Mouse (Mus musculus): ENCODE data around the gene Pelp1.
A peak's percentile ranks its signal among the peaks of the same experiment; 100 is the strongest.
"Not testable (repeated sequence)": the region's sequence is repeated elsewhere in the genome, so short reads cannot be mapped to it uniquely, and the experiment has no call there.

Gene Pelp1

GRCm38 (mm10) chr11:70409594-70410296 is at the start of gene Pelp1:
TSS of gene Pelp1 (minus strand) at chr11:70410031.
- DNase-seq, result peak; percentile 80

DNA sequence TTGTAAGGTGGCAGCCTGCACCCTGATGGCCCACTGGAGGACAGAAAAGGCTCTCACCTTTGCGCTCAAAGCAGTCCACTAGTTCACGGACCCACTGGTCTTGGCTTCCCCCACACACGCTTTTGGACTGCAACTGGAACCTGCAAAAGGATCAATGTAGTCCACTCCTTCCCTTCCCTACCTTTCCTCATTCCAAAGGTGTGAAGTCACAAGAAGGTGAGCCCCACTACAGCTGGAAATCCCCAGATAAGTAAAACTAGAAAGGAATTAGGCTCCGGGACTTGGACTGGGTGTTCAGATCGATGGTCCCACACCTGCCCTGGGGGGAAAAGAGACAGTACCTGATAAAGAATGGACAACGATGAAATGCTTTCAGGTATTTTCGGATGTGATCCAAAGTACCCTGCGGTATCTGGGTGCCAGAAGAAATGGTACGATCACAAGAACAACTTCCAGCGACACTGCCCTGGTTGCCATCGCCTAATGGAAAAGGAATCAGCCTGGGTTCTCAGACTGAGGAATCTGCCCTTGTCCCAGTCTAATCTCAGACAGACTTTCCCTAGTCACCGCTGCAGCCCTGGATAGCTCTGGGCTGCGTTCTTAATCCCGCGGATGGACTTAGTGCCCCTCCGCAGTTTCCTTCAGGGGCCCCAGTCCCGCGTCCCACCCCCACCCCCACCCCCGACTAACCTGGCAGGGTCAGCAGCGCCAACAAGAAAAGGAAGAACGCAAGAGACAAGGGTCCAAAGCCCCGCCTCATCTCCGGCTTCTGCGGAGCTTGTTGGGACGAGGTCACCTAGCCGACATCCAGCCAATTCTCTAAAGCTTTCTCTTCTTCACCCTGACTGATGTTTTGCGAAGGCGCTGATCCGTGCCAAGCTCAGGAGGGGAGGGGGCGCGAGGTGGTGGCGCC is 49.1 kb upstream of the Pelp1 start, which contains the start of gene Zmynd15:
TSS of gene Zmynd15 (plus strand) at position 746 of the 913 bp plus-strand sequence.
- no peak for DNase-seq

DNA sequence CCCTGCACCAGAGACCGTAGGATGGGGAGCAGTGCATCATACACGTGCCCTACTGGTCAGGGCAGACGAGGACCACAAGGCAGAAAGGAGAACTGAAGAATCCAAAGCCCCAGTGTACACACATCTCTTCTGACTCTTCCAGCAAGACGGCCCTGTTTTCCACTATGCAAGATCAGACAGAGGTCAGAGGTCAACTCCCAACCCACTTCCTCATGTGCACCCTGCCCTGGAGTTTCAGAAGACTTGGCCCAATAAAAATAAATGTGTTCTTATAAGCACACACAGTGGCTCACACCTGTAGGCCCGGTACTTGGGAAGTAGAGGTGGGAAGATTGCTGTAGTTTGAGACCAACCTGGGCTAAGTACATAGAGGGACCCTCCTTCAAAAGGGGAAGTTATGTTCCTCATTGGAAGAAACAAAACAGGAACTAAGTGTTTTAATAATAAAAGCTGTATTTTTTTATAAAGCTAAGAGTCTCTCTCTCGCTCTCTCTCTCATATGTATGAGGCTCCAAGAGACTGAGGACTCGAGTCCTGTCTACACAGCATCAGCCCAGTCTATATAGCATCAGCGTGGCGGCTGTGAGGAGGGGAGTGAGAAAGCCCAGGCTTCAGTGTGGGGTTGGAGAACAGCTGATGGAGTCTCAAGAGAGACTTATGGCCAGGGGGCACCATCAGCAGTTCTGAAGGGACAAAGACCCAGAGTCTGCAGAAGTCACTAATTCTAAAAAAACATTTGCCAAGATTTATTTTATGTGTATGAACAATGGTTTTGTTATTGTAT is 43.6 kb upstream of the Pelp1 start:
- DNase-seq, result no peak

- peak; percentile 97 for DNase-seq
Measured at GRCm38 (mm10) chr11:70451797-70452498, 42.1 kb upstream of the Pelp1 start, which contains the start of gene Med11. TSS of gene Med11 (plus strand) at chr11:70451919.

DNA sequence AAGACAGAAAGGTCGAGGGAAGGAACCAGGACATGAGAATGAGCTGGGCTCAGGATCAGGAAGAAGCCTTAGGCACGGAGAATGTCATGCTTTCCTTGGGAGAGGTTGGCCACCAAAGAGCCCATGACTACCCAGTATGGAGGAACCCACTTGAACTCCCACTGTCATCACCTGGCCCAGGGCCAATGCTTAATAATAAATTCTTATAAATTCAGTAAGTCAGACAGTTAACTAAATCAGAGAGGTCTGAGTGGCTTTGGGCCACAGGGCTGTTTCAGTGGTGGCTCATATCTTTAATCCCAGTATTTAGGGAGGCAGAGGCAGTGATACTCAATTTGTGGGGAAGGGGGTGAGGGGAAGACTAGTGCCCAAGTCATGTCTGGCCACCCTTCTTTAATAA is 41.1 kb upstream of the Pelp1 start:
- DNase-seq, result no peak

DNA sequence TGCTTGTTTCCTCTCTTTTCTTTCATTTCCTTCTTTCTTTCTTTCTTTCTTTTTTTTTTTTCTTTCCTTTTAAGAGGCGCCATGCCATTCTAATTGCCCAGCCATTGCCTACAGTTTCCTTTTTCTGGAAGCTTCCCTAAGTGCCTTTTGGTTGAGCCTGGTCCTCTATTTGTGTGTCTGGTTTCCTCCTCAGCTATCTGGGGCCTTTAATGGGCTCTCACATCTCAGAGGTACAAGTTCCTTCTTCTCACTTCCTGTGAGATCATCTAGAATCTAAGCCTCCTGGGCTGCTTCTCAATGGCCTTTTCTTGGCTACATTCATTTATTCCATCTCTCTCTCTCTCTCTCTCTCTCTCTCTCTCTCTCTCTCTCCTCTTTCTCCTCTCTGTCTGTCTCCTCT is 37.5 kb upstream of the Pelp1 start:
- no peak for DNase-seq

DNA sequence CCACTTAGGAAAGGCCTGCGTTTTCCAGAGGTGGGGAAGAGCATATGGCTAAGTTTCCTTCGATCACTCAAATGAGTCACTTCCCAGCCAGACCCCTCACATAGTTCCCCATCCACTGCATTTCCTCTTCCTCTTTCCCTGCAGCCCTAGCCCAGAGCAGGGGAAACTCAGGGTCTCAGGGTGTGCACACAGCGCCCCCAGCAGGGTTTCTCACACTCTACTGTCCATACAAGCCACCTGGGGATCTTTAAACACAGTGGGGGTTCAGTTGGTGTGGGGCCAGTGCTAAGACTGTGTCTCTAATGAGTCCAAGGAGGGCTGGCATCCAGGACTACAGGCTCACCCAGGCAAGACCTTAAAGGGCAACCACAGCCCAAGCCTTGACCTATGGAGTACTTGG is 36.9 kb upstream of the Pelp1 start:
- DNase-seq, result no peak

DNA sequence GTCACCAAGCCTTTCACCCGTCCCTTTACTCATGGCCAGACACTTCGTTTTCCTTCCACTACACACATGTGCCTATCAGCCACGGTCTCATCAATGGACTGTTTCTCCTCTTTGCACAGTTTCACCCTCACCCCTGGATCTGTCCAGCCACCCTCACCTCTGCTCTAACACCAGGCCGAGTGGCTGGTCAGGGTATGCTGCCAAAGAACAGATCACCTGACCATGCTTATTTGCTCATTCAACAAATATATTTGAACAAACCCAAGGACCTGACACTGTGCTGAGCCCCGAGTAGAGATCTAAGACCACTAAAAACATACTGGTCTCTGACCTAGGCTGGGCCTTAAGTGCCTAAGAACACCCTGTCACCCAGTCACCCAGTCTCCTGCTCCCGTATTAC is 34.8 kb upstream of the Pelp1 start:
- no peak for DNase-seq

DNA sequence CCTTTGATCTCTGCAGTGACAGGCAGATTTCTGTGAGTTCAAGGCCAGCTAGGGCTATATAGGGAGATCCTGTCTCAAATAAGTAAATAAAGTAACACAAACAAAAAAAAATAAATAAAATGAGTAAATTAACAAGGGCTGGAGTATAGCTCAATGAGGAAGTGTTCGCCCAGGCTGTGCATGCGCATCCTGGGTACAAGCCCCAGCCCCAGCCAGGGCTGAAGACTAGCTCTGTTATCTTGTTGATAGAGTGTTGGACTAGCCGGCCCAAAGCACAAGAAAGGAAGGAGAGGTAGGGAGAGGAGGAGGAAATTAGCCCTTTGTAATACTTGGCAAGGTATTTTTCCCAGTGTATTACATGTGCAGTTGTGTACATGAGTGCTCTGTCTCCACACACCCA is 34.1 kb upstream of the Pelp1 start:
- no peak for DNase-seq

DNA sequence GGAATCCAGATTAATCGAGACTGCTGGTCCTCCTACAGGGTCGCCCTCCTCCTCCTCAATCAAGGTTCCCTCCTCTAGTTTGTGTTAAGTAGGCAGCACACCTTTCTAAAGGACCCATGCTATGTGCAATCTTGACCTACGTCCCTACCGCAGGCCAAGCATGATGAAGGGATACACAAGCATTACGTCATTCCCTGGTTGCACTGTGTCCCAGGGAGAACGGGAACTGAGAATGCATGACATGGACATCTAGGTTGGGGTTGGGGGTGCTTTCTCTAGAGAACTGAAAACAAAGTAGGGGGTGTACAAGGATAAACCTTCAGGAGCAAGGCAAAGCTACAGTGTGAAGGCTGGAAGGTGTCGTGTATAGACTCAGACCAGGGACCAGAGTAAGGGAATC is 32.1 kb upstream of the Pelp1 start:
- DNase-seq, result no peak

GRCm38 (mm10) chr11:70440637-70441036 is 30.8 kb upstream of the Pelp1 start:
- no peak for DNase-seq

DNA sequence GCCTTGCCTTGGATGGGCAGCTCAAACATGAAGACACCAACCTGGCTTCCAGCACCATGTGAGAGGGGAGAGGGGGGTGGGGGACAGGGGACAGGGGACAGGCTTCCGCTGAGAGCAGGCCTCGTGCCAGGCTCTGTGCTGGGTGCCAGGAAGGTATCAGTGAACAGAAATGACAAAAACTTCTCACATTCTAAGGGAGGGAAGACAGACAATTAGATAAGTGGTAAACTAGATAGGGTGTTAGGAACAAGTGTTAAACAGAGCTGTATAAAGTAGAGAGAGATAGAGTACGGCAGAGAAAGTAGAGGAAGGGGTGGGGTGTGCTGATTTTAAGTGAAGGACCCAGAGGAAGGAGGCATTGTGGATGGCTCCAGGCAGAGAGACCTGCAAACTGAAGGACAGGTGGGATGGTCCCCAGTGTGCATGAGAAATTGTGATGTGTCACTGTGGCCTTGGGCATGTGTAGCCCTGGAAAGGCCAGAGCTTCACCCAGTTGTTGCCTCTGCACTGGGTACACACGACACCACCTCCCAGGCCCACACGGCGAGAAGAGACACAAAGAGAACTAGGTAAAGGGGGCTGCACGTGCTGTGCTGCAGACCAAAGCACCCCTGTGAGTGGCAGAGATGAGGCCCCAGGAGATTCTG is 29.0 kb upstream of the Pelp1 start:
- DNase-seq, result no peak

DNA sequence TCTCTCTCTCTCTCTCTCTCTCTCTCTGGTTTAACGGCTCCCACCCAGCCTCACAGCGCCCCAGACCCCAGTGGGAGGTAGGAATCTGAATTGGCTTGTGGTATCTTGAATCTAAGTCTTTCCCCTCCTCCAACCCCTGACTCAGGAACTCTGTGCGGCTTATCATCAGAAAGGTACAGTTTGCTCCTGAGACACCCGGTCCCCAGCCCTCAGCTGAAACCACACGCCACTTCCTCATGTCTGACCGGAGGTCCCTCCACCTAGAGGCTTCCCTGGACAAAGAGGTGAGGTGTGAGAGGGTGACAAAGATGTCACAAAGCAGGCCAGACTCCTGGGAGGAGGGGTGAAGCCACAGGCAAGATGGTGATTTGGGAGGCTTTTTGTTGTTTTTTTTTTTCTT is 27.6 kb upstream of the Pelp1 start:
- no peak for DNase-seq

DNA sequence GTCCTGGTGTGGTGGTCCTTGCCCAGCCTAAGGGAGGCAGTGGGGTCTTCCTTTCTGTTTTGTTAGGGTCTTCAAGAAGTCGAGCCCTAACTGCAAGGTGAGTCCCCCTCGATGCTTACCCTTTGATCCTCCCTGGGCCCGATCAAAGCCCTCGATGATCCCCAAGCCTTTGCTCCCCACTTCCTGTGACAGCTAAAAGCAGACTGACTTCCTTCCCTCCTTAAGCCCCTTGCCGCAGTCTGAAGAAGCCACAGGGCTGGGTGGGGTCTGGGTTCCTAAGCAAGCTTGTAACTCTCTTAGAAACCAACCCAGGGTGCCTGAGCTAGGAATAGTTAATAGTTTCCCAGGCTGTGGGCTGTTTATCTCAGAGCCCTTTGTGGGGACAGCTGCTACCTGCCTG is 25.6 kb upstream of the Pelp1 start:
- DNase-seq, result no peak

GRCm38 (mm10) chr11:70433951-70434350 is 24.1 kb upstream of the Pelp1 start:
- no peak for DNase-seq

DNA sequence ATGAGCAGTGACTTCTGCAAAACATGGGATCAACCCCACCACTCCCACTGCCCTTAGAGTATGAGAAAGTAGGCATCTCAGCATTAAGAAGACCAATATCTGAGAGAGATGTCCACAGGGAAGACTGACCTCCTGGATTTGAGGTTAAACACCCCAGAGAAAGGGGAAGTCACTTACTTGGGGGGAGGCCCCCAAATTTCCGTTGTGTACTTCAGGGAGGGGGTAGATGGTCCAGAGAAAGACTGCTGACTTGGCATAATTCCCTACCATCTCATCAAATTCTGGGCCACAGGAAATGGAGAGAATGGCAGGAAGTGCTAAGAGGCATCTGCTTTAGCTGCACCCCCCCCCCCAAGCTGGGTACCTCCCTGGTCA is 23.7 kb upstream of the Pelp1 start:
- DNase-seq, result no peak

DNA sequence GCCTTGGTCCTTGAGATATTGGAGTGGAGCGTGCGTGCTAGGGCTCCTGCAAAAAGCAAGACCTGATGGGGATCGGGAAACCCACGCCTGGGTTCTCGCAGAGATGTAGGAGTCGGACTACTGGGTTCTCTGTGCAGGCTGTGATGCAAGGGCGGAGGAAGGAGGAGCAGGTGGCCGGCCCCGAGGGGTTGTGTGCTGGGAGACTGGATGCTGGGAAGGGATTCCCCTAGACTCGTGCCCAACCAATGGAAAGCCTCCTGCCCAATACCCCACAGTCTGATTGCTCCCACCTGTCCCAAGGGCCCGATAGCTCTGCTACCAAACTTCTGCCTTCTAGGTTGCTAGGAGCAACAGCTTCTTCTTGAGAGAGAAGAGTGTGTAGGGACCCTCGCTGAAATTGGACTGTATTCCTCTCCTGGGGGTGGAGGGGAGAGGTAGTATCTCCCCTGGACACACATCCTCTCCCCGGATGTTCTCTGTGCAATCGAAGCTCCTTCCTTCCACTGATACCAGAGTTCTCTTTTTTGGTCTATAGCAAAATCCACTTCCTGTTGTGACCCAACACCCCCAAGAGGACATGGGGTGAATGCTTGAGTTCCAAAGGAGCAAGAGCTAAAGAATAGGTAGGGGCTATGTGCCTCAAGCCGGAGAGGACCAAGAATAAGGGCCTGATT is 23.2 kb upstream of the Pelp1 start:
- no peak for DNase-seq

DNA sequence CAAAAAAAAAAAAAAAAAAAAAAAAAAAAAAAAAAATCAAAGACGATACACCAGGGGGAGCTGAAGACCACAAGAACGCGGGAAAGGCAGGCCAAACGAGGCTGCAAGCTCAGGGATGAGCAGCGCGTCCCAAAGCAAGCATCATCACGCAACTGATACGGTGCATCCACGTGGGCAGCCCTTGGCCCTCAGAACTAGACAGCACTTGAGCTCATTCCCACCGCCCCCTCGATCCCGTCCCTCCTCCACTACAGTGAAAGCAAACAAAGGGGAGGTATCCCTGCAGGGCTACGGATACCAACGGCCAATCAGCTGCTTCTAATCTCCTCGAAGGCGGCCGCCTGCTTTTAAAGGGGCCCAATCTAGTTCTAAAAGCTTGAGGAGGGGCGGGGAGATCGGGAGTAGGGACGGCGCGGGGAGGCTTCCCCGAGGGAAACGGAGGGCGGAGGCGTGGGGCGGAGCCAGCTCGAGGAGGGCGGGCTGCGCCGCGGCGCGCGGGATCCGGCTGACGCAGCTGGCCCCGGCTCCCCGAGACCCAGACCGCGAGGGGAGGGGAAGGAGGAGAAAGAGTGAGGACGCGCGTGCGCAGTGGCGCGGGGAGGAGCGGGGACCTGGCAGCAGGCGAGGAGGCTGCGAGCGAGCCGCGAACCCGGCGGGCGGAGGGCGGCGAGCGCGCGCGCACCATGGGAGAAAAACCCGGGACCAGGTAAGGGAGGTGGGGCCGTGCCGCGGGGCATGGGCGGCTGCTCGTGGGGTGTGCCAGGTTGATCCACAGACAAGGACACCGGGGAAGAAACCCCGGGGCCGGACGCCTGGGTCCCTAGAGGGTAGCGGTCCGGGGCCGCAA is 22.4 kb upstream of the Pelp1 start, which contains the start of gene Arrb2:
TSS of gene Arrb2 (plus strand) at position 588 of the 847 bp plus-strand sequence.
- peak; percentile 99 for DNase-seq

DNA sequence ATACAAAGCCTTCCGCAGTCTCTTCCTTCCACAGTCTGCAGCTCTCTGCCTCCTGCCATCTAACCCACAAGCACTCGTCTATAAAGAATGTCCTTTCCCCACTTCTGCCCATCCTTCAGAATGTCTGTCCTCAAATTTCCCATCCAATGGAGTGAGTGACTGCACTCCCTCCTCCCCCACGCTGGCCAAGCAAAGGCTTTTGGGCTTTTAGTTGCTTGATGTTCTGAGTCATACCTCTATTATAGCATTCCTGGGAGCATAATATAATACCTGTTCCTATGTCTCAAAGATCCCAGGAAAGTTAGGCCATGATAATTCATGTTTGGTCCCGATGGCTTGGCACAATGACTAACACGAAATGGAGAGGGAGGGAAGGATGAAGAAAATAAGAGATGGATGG is 21.7 kb upstream of the Pelp1 start:
- DNase-seq, result no peak

GRCm38 (mm10) chr11:70426598-70426997 is 16.8 kb upstream of the Pelp1 start:
- not testable (repeated sequence) for DNase-seq
